Mouse (Mus musculus): Measurements from ENCODE around the gene Phldb1. TPM values are rescaled to one million over a fixed set of nuclear protein-coding genes. Genes with fewer than 3 reads are reported as not detected.

Gene Phldb1
- total and polyA plus RNA-seq, 3 experiments: 13.8 to 23.0 TPM; not detected in 1

- Histone ChIP-seq H3K27me3 (ENCODE audit: control insufficient read depth in 1 of 2, insufficient read depth in 2 of 2, low read length in 2 of 2) (peaks cover 0 to 2% of the 10 kb centered on the region in 2 experiments; a peak in 3 of 4 replicates), H3K9ac (ENCODE audit: control insufficient read depth, low read depth, low read length, poor library complexity, severe bottlenecking) (no peak overlapping the region), H3K27ac (ENCODE audit: control insufficient read depth, low read depth, low read length) (no peak overlapping the region), H3K36me3 (ENCODE audit: control insufficient read depth in 1 of 2, insufficient read depth in 2 of 2, low read length in 2 of 2) (no peaks in the 10 kb centered on the region), H3K79me2 (ENCODE audit: control insufficient read depth, insufficient read depth, low read length, poor library complexity) (no peaks in the 10 kb centered on the region), H3K4me1 (ENCODE audit: control insufficient read depth in 1 of 2, insufficient read depth in 2 of 2, low read length in 2 of 2) (no peaks in the 10 kb centered on the region), H3K4me3 (ENCODE audit: control insufficient read depth in 1 of 2, insufficient read depth in 1 of 2, low read depth in 2 of 2, low read length in 2 of 2) (no peak overlapping the region), H3K9me3 (replicated peaks; ENCODE audit: insufficient read depth, low read length) (no peaks in the 10 kb centered on the region)
- no peak for TF ChIP-seq UBTF (IDR thresholded peaks at IDR 0.05; ENCODE audit: borderline replicate concordance, insufficient read depth, low read depth, low read length)
- TF ChIP-seq TBP (IDR thresholded peaks at IDR 0.05; ENCODE audit: low read depth, low read length): no peak
- no peak for TF ChIP-seq ZNF384 (IDR thresholded peaks at IDR 0.05; ENCODE audit: low read depth, low read length)
- TF ChIP-seq MAX (IDR thresholded peaks at IDR 0.05; ENCODE audit: low read length): no peak
- TF ChIP-seq POLR2AphosphoS2 (IDR thresholded peaks at IDR 0.05; ENCODE audit: low read length): no peak
- no peak for TF ChIP-seq NELFE (IDR thresholded peaks at IDR 0.05; ENCODE audit: low read depth, low read length)
- TF ChIP-seq TAL1 (IDR thresholded peaks at IDR 0.05; ENCODE audit: low read length): no peak
- no peak for TF ChIP-seq ETS1 (IDR thresholded peaks at IDR 0.05; ENCODE audit: low read depth, low read length)
- no peak for TF ChIP-seq POLR2AphosphoS5 (IDR thresholded peaks at IDR 0.05; ENCODE audit: borderline replicate concordance, low read depth, low read length)
- no peak for TF ChIP-seq JUND (IDR thresholded peaks at IDR 0.05; ENCODE audit: low read depth, low read length)
- TF ChIP-seq CTCF (IDR thresholded peaks at IDR 0.05 in 2 of 3, conservative IDR thresholded peaks at IDR 0.05 in 1 of 3; ENCODE audit: control insufficient read depth in 1 of 3, insufficient read depth in 1 of 3, low read depth in 2 of 3, low read length in 3 of 3, poor library complexity in 1 of 3, severe bottlenecking in 1 of 3): no peak
- no peak for TF ChIP-seq CHD1 (IDR thresholded peaks at IDR 0.05; ENCODE audit: low read depth, low read length)
- no peak for TF ChIP-seq ZMIZ1 (IDR thresholded peaks at IDR 0.05; ENCODE audit: low read depth, low read length)
- DNase-seq (ENCODE audit: low read depth, low spot score): no peak
These were observed 52.0 kb downstream of the Phldb1 start for GRCm38 (mm10) chr9:44683046-44683445.

DNA sequence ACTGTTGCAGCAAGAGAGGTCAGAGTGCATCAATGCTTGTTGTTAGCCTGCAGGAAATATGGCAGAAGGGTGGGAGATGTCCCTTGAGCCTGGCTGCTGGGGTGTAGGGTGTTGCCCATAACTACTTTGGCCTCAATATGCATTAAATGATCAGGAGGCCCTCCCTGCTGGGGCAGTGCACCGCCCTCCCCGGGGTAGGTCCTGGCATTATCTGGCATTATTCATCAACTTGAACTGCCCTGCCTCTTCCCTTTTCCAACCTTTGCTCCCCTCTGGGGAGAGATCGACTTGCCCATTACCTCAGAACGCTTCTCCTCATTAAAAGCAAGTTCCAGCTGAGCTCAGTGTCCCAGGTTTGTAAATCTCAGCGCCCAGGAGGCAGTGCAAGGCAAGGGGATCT lies 55.4 kb downstream of the Phldb1 start:
- Histone ChIP-seq H3K4me1 (ENCODE audit: control insufficient read depth in 1 of 2, insufficient read depth in 2 of 2, low read length in 2 of 2) (no peaks in the 10 kb centered on the region), H3K27me3 (ENCODE audit: control insufficient read depth in 1 of 2, insufficient read depth in 2 of 2, low read length in 2 of 2) (peaks cover 3 to 5% of the 10 kb centered on the region in 2 experiments), H3K27ac (ENCODE audit: control insufficient read depth, low read depth, low read length) (no peak overlapping the region), H3K4me3 (ENCODE audit: control insufficient read depth in 1 of 2, insufficient read depth in 1 of 2, low read depth in 2 of 2, low read length in 2 of 2) (no peak overlapping the region), H3K79me2 (ENCODE audit: control insufficient read depth, insufficient read depth, low read length, poor library complexity) (no peaks in the 10 kb centered on the region), H3K36me3 (ENCODE audit: control insufficient read depth in 1 of 2, insufficient read depth in 2 of 2, low read length in 2 of 2) (no peaks in the 10 kb centered on the region), H3K9me3 (replicated peaks; ENCODE audit: insufficient read depth, low read length) (no peaks in the 10 kb centered on the region), H3K9ac (ENCODE audit: control insufficient read depth, low read depth, low read length, poor library complexity, severe bottlenecking) (no peak overlapping the region)
- TF ChIP-seq UBTF (IDR thresholded peaks at IDR 0.05; ENCODE audit: borderline replicate concordance, insufficient read depth, low read depth, low read length) (no peak), CHD1 (IDR thresholded peaks at IDR 0.05; ENCODE audit: low read depth, low read length) (no peak)
- no peak for DNase-seq (ENCODE audit: low read depth, low spot score)

DNA sequence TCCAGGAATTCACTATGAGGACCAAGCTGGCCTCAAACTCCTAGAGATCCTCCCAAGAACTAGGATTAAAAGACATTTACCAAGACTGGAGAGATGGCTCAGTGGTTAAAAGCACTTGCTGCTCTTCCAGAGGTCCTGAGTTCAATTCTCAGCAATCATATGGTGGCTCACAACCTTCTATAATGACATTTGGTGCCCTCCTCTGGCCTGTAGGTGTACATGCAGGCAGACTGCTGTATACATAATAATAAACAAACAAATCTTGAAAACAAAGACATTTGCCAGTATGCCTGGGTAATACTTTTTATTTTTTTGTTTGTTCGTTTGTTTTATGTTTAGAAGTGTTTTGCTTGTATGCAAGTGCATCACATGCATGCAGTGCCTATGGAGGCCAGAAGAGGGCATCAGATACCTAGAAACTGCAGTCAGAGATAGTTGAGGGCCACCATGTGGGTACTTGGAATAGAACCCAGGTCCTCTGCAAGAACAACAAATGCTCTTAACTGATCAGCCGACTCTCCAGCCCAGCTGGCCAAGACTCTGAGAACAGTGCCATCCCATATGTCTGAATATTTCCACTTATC lies 56.6 kb downstream of the Phldb1 start:
- TF ChIP-seq POLR2AphosphoS5 (IDR thresholded peaks at IDR 0.05; ENCODE audit: borderline replicate concordance, low read depth, low read length) (no peak), JUND (IDR thresholded peaks at IDR 0.05; ENCODE audit: low read depth, low read length) (no peak), MEF2A (IDR thresholded peaks at IDR 0.05; ENCODE audit: extremely low read depth, insufficient replicate concordance, low read depth, low read length, poor library complexity, severe bottlenecking) (no peak), RAD21 (IDR thresholded peaks at IDR 0.05; ENCODE audit: low read depth, low read length) (peak; percentile 48), SMC3 (IDR thresholded peaks at IDR 0.05; ENCODE audit: low read depth, low read length) (peak; percentile 60), ZNF384 (IDR thresholded peaks at IDR 0.05; ENCODE audit: low read depth, low read length) (no peak), ZC3H11A (IDR thresholded peaks at IDR 0.05; ENCODE audit: low read depth, low read length) (peak; percentile 39), USF2 (IDR thresholded peaks at IDR 0.05; ENCODE audit: borderline replicate concordance in 1 of 2, insufficient read depth in 1 of 2, low read depth in 1 of 2, low read length in 2 of 2) (no peak), CTCF (IDR thresholded peaks at IDR 0.05 in 2 of 3, conservative IDR thresholded peaks at IDR 0.05 in 1 of 3; ENCODE audit: control insufficient read depth in 1 of 3, insufficient read depth in 1 of 3, low read depth in 2 of 3, low read length in 3 of 3, poor library complexity in 1 of 3, severe bottlenecking in 1 of 3) (peak; percentile 19 to 56 (median 41); a peak in 5 of 6 replicates), ETS1 (IDR thresholded peaks at IDR 0.05; ENCODE audit: low read depth, low read length) (no peak)

More for the DNA sequence above, 56.6 kb downstream of the Phldb1 start:
- Histone ChIP-seq H3K79me2 (ENCODE audit: control insufficient read depth, insufficient read depth, low read length, poor library complexity) (no peaks in the 10 kb centered on the region), H3K36me3 (ENCODE audit: control insufficient read depth in 1 of 2, insufficient read depth in 2 of 2, low read length in 2 of 2) (no peaks in the 10 kb centered on the region), H3K4me3 (ENCODE audit: control insufficient read depth in 1 of 2, insufficient read depth in 1 of 2, low read depth in 2 of 2, low read length in 2 of 2) (no peak overlapping the region), H3K27me3 (ENCODE audit: control insufficient read depth in 1 of 2, insufficient read depth in 2 of 2, low read length in 2 of 2) (peaks cover 3 to 5% of the 10 kb centered on the region in 2 experiments), H3K9ac (ENCODE audit: control insufficient read depth, low read depth, low read length, poor library complexity, severe bottlenecking) (no peak overlapping the region), H3K9me3 (replicated peaks; ENCODE audit: insufficient read depth, low read length) (no peaks in the 10 kb centered on the region), H3K4me1 (ENCODE audit: control insufficient read depth in 1 of 2, insufficient read depth in 2 of 2, low read length in 2 of 2) (no peaks in the 10 kb centered on the region), H3K27ac (ENCODE audit: control insufficient read depth, low read depth, low read length) (no peak overlapping the region)
- peak; percentile 42 for DNase-seq (ENCODE audit: low read depth, low spot score)
